Mouse (Mus musculus) A20 (cell line): ENCODE measurements at regions not wholly inside any gene's neighbourhood (a gene's known extent, or its start where the extent isn't known, plus 50 kb on each side); places are given as distances from the start of the nearest gene placed in this dataset.
A peak's percentile ranks its signal among the peaks of the same experiment; 100 is the strongest.
"Not testable (repeated sequence)": the region's sequence is repeated elsewhere in the genome, so short reads cannot be mapped to it uniquely, and the experiment has no call there.

Experiments
- DNase-seq: peaks from one replicate; pipeline ENCODE4 v3.0.0-alpha.2; 2011; ENCODE audit warnings: low read depth, low spot score

- DNase-seq: no peak
These were observed 98.1 kb upstream of the Rpl34 start for GRCm38 (mm10) chr3:130828346-130828745.

- no peak for DNase-seq
These were observed 97.7 kb upstream of the Rpl34 start for GRCm38 (mm10) chr3:130827934-130828333.

DNA sequence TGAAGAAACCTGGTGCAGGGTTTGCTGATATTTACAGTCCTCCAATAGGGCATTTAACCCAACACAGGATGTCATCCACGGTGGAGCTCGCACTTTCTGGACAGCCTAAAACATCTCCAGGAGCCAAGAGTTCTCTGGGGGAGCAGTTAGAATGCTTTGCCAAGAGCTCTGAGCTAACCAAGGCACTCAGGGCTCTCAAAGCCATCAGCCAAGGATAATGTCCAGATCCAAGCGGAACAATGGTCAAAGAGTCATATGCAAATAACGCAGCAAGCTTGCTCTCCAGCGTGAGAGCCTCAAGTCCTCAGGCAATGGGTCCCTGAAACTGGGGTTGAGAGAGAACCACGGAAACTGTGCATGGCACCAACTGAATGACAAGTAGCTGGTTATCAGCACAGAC lies 96.8 kb upstream of the Rpl34 start:
- DNase-seq: no peak

DNA sequence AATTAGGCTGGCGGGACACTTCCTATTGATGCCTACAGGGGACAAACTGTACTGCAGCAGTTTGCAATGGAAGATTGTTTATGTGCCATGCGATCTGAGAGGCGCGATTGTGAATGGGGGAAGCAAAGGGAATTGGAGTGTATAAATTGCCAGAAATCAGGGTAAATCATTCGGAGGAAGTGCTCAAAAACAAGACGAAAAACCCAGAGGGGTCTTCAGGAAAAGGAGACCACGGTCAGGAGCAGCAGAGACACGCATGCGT lies 89.6 kb upstream of the Rpl34 start:
- no peak for DNase-seq

DNA sequence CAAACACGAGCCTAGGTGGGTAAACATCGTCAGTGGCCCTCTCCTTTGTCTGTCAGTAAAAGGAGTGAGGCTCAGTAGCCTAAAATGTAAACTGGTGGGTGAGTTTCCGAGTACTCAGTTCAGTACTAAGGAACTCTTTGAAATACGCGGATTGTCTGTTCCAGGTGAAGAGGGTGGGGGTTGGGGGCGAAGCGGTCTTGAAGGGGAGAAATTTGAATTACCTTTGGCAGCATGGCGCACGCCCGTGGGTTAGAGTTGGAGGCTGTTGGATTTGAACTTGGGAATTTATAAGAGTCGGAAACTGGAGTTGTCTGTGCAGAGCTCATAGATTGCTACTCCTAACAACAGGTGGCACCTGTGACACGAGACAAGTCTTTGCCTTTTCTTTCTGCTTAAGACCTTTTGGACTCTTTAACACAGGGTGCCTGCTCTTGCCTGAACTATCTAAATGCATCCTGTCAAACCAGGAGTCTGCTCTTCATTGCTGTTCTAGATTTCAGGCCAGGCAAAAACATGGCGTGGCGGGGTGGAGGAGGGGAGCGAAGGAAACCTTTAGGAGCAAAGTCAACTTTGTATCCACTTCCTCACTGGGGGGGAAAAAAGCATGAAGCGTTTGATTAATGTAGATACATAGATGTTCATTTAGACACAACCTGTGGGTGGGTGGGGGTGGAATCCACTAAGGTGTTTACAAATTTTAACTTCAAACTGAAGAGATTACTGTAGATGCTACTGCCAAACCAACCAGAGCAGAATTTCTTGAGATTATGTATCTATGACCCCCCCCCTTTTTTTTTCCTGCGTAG lies 89.0 kb upstream of the Rpl34 start:
- DNase-seq: no peak

DNA sequence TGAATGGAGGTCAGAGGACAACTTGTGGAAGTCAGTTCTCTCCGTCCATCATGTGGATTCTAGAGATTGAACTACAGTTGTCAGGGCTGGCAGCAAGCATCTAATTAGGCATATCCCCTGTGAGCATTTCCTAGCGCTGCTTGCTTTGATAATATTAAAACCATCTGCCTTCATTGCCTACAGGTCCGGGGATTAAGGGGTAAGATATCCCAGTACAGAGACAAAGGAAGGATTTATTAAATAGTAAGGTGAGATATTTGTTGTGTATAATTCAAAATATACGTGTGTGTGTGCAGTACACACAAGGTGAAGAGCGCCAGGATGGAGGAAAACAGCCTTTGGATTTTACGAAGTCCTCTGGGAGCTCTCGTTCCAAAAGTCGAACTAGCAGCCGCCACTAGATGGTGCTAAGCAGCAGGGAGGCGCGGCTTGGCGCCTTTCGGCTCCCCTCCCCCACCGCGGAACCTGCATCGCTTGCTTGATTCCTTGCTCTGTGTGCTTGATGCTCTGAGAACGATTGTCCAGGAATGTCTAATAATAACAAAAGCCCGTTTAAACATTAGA lies 88.4 kb upstream of the Rpl34 start:
- DNase-seq: peak; percentile 88

DNA sequence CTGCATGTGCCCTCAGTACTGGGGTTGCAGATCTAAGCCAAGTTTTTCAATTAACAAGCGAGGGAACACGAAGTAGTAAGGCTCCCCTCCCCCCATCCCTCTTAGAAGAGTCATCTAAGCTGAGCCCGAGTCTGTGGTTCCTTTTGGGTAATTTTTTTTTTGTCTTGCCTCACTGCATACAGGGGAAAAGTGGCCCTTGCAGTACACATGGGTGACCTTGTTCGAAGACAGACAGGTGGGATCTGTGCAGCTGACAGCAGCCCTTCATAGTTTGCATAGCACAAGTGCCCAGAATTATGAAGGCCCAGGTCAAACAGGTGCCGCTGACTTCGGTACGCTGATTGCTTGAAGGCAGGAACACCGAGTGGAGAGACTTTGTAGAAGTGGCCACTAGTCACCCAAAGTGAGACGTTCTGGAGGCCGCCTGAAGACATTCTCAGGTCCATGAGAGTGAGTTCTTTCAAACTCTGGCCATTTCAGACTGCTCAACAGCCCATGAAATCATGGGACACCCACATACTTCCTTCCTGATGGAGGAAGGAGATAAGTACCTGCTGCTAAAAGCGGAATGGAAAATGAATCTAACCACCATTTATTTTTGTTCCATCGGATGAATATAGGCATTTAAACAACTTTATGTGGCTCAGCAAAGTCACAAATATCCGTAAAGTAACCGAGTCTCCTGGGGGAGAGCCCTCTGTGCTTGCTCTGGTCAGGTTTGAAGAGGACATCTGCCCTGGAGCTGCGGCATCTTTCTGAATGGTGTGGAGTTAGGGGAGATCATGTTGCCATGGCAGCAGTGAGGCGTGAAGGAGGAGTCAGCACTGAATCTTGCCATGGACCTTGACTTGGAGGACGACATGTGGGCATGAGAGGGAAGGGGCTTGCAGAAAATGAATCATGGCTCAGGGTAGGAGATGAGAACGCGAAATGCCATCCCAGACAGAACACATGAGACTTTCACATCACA lies 79.8 kb upstream of the Rpl34 start:
- peak; percentile 86 for DNase-seq

GRCm38 (mm10) chr3:130805345-130805744 lies 75.1 kb upstream of the Rpl34 start:
- DNase-seq: no peak

DNA sequence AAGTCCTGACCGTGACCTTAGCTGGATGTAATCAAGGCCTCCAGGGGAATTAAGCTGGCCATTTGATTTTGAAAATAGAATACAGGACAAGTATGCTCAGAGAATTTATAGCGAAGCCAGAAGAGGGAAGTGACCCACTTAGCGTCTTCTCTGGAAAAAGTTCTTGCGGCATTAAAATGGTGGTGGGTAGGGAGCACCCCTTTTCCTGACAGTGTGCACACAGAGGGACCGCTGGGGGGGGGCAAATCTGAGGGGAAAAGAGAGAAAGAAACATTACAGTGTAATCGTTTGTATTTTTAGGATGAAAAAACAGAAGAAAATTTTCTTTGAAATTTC lies 74.1 kb upstream of the Rpl34 start:
- DNase-seq: no peak

- no peak for DNase-seq
These were observed 73.6 kb upstream of the Rpl34 start for GRCm38 (mm10) chr3:130803591-130804326.

GRCm38 (mm10) chr3:130800016-130800415 lies 69.8 kb upstream of the Rpl34 start:
- DNase-seq: no peak

GRCm38 (mm10) chr3:130797956-130798355 lies 67.8 kb upstream of the Rpl34 start:
- not testable (repeated sequence) for DNase-seq

- peak; percentile 68 for DNase-seq
These were observed 66.3 kb upstream of the Rpl34 start for GRCm38 (mm10) chr3:130796531-130796930.

GRCm38 (mm10) chr3:130795396-130795795 lies 65.2 kb upstream of the Rpl34 start:
- no peak for DNase-seq

DNA sequence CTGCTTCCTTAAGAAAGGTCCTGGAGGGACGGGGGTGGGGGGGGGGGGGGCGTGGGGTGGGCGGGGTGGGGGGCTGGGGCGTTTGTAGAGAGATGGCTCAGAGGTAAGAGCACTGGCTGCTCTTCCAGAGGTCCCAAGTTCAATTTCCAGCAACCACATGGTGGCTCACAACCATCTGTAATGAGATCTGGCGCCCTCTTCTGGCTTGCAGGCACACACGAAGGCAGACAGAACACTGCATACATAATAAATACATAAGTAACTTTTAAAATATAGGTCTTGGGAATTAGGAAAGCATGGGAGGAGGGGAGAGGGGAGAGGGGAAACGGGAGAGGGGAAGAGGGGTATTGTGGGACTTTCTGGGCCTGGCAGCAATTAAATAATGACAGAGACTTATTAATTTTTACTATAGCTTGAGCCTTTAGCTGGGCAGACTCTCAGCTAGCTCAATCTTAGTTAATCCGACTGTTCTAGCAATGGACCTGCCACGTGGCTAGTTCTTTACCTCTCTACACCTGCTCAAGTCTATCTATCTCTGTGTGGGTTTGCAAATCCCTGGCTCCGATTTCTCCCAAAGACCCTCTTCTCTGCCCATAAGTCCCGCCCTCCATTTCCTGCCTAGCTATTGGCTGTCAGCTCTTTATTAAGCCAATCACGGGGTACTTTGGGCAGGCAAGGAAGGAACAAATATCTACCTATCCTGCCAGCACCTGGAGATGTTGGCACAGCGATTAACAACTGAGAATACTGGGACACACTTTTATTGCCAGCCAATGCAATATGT lies 64.1 kb upstream of the Rpl34 start:
- peak; percentile 59 for DNase-seq

- DNase-seq: no peak
These were observed 50.6 kb upstream of the Rpl34 start for GRCm38 (mm10) chr3:130780706-130781240.
